Mouse (Mus musculus) intestine, postnatal 0 days (tissue): Measurements from ENCODE around the gene Flot2. TPM values are rescaled to one million over a fixed set of nuclear protein-coding genes. Genes with fewer than 3 reads are reported as not detected.

Experiments used
- ATAC-seq: fragments of 200-750 bp; cut with Nextera tagmentation; 2 replicates; pipeline ENCODE4 v1.8.0; 2017; ENCODE audit warnings: mild to moderate bottlenecking, moderate TSS enrichment, moderate library complexity
- H3K27ac ChIP-seq: fragments of 300-500 bp; sonication (generic); 2 replicates; pipeline ENCODE4 v1.5.1; 2014; ENCODE audit warnings: mild to moderate bottlenecking, low read depth, low read length, moderate library complexity
- H3K27me3 ChIP-seq: fragments of 300-500 bp; sonication (generic); replicated peaks from 2 replicates; pipeline ENCODE4 v1.6.1; 2014; ENCODE audit warnings: low read length, mixed read lengths; ENCODE audit not compliant: control insufficient read depth, insufficient read depth
- H3K36me3 ChIP-seq: fragments of 300-500 bp; sonication (generic); 2 replicates; pipeline ENCODE4 v1.6.1; 2014; ENCODE audit warnings: mild to moderate bottlenecking, moderate library complexity; ENCODE audit not compliant: control insufficient read depth, insufficient read depth
- H3K4me1 ChIP-seq: fragments of 300-500 bp; sonication (generic); replicated peaks from 2 replicates; pipeline ENCODE4 v1.6.1; 2014; ENCODE audit warnings: antibody characterized with exemption, low read length, mixed read lengths; ENCODE audit not compliant: control insufficient read depth, insufficient read depth
- H3K4me2 ChIP-seq: fragments of 300-500 bp; sonication (generic); replicated peaks from 2 replicates; pipeline ENCODE4 v1.6.1; 2014; ENCODE audit warnings: low read depth, mild to moderate bottlenecking, moderate library complexity
- H3K4me3 ChIP-seq: fragments of 300-500 bp; sonication (generic); 2 replicates; pipeline ENCODE4 v1.5.1; 2014; ENCODE audit warnings: low read depth, low read length
- H3K9ac ChIP-seq: fragments of 300-500 bp; sonication (generic); 2 replicates; pipeline ENCODE4 v1.6.1; 2014; ENCODE audit warnings: mild to moderate bottlenecking, low read depth, low read length
- H3K9me3 ChIP-seq: fragments of 300-500 bp; sonication (generic); 2 replicates; pipeline ENCODE4 v1.6.1; 2016; ENCODE audit warnings: mixed run types; ENCODE audit not compliant: control insufficient read depth
- CTCF ChIP-seq: sonication (generic); IDR thresholded peaks from 2 replicates; pipeline ENCODE4 v1.5.1; 2016; ENCODE audit warnings: low read depth, mild to moderate bottlenecking, control low read depth, antibody characterized with exemption, moderate library complexity
- WGBS: fragments of 180-500 bp; shearing (Covaris S2); extraction: QIAGEN DNeasy Blood & Tissue Kit; methylation state at CpG from one replicate; pipeline ENCODE4 v1.1.7; 2014; 5-methylcytosine and 5-hydroxymethylcytosine counted together
- microRNA counts: library from miRNA; unstranded; fragments of <30 nt; microRNA quantifications from one replicate; lab custom pipeline; 2016
- microRNA-seq: library from miRNA; unstranded; fragments of <30 nt; microRNA quantifications from one replicate; pipeline ENCODE4, GENCODE M21; 2016
- polyA plus RNA-seq: library from polyadenylated mRNA; unstranded; fragments of >200 nt; fragmentation: Nextera tagmentation; extraction: Ambion mirVana; gene quantifications from 2 replicates; pipeline ENCODE4 v1.2.1, GENCODE M21; 2015

Flot2 gene
- polyA plus RNA-seq, 1 experiment from 2014 or later = 23.3 TPM

GRCm38 (mm10) chr11:78104501-78104900 is 66.8 kb downstream of the Flot2 start:
- Histone ChIP-seq H3K27ac (0 out of 2 replicates have a peak overlapping the region, but pooled peaks have one; percentile 16), H3K36me3 (no peaks in the 10 kb centered on the region; the same call in 1 of the 2 replicates), H3K4me3 (no peak overlapping the region), H3K4me2 (no peak overlapping the region), H3K4me1 (no peaks in the 10 kb centered on the region), H3K9ac (no peak overlapping the region), H3K27me3 (no peaks in the 10 kb centered on the region), H3K9me3 (no peaks in the 10 kb centered on the region)
- ATAC-seq = no peak
- TF ChIP-seq CTCF = no peak
- 98% methylated on average over 5 of the region's 5 CpGs for WGBS

MicroRNAs within 50 kb of the gene (microRNA counts, 519-probe panel; counts per million panel counts)
- microRNA mmu-miR-144 (lab: Ali Mortazavi, UCI) = 4,533 counts per million, percentile 72 among the panel's probes with 10 or more counts
- 4,398 counts per million, percentile 66 among the panel's probes with 10 or more counts for microRNA mmu-miR-451 (lab: Ali Mortazavi, UCI)

Small RNA genes lying within 50 kb of the gene (microRNA-seq; reads per million reads assigned to microRNA genes)
- 45.4 reads per million, percentile 38 among the genes with 10 or more reads in this experiment for gene Mir144
- gene Mir451a = not detected
- gene Mir451b = not detected

Other genes with a start within 250 kb of the Flot2 start
- 45.7 and 57.1 TPM in 2 replicates for gene Pipox, start 143.8 kb upstream of the Flot2 start, polyA plus RNA-seq
- 0.77 and 0.80 TPM in 2 replicates for gene Sez6, start 107.1 kb upstream of the Flot2 start, polyA plus RNA-seq
- 7.2 and 8.4 TPM in 2 replicates for gene Phf12, start 55.2 kb upstream of the Flot2 start, polyA plus RNA-seq
- 4.4 and 5.2 TPM in 2 replicates for gene Dhrs13, start 5.7 kb upstream of the Flot2 start, polyA plus RNA-seq
- gene Eral1, start 42.5 kb downstream of the Flot2 start, polyA plus RNA-seq = 12.2 and 13.0 TPM in 2 replicates
- 10.6 and 11.5 TPM in 2 replicates for gene Fam222b, start 56.7 kb downstream of the Flot2 start, polyA plus RNA-seq
- 30.8 and 30.9 TPM in 2 replicates for gene Traf4, start 127.7 kb downstream of the Flot2 start, polyA plus RNA-seq
- gene Nek8, start 138.7 kb downstream of the Flot2 start, polyA plus RNA-seq = 5.7 and 5.8 TPM in 2 replicates
- 14.1 and 16.1 TPM in 2 replicates for gene Tlcd1, start 138.8 kb downstream of the Flot2 start, polyA plus RNA-seq
- 762 and 768 TPM in 2 replicates for gene Rpl23a, start 145.7 kb downstream of the Flot2 start, polyA plus RNA-seq
- 33.9 and 35.4 TPM in 2 replicates for gene Rab34, start 150.5 kb downstream of the Flot2 start, polyA plus RNA-seq
- gene Proca1, start 155.5 kb downstream of the Flot2 start, polyA plus RNA-seq = 0.77 and 1.1 TPM in 2 replicates
- 61.8 and 66.6 TPM in 2 replicates for gene Sdf2, start 207.8 kb downstream of the Flot2 start, polyA plus RNA-seq
- gene Supt6, start 208.1 kb downstream of the Flot2 start, polyA plus RNA-seq = 8.8 and 9.5 TPM in 2 replicates
- 49.9 and 54.9 TPM in 2 replicates for gene 2610507B11Rik, start 223.8 kb downstream of the Flot2 start, polyA plus RNA-seq